Mouse (Mus musculus): ENCODE results near the gene Usp21.

DNA sequence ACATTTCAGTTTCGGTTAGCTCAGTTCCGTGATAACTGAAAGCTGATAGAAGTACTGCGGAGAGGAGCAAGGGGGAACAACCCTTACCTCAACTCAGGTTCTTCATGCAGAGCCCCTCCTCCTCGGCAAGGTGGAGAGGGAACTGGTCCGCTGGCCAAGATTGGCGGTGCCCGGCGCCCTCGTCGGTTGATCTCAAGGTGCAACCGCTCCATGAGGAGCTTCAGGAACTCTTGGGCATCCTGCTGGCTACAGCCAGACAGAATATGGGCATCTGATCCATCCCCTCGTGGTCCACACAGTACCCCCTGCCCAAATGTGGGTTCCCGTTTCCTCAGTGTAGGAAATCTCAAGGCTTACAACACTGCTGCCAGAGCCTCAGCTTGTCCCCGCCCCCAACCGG lies 3.3 kb downstream of the Usp21 start:
- no peak for TF ChIP-seq CTCF (IDR thresholded peaks at IDR 0.05; ENCODE audit: insufficient read depth, low read depth, low read length)
- TF ChIP-seq POLR2A (IDR thresholded peaks at IDR 0.05; ENCODE audit: insufficient read depth, low read depth, low read length), result no peak

Data from olfactory bulb, adult 2 months (tissue).